Mouse (Mus musculus) layer of hippocampus, postnatal 36 days (tissue): ENCODE measurements at regions not wholly inside any gene's neighbourhood (a gene's known extent, or its start where the extent isn't known, plus 50 kb on each side); places are given as distances from the start of the nearest gene placed in this dataset.

Source experiments
- DNase-seq, 2 experiments: peaks; one replicate each; pipeline ENCODE4 v3.0.0; 2022

- DNase-seq, result no peak
Observed at GRCm38 (mm10) chr4:84035347-84035746, 510.0 kb downstream of the Ccdc171 start.

DNA sequence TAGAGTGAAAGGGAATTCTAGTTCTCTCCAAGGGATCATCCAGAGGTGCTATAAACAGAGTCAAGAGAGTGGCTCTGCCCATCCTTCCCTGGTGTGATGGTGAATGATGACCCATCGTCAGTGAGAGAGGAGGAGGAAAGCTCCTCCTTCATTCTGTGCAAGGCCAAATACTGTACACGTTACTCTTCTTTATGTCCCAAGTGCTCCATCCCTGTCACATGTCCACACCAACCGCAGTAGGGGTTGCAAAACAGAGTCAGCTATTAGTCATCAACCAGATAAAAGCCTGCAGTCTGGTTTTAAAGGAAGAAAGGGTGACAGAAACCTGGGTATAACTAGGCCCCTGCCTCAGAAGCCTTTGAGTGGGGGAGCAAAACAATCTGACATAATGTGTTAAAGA lies 512.2 kb downstream of the Ccdc171 start:
- DNase-seq, result no peak

- DNase-seq, result no peak
Observed at GRCm38 (mm10) chr4:84050243-84050642, 524.9 kb downstream of the Ccdc171 start.

- DNase-seq, result no peak
Observed at GRCm38 (mm10) chr4:84056863-84057502, 531.6 kb downstream of the Ccdc171 start.

GRCm38 (mm10) chr4:84060187-84060586 lies 534.8 kb downstream of the Ccdc171 start:
- no peak for DNase-seq

- no peak for DNase-seq
Observed at GRCm38 (mm10) chr4:84063755-84064154, 538.4 kb downstream of the Ccdc171 start.

DNA sequence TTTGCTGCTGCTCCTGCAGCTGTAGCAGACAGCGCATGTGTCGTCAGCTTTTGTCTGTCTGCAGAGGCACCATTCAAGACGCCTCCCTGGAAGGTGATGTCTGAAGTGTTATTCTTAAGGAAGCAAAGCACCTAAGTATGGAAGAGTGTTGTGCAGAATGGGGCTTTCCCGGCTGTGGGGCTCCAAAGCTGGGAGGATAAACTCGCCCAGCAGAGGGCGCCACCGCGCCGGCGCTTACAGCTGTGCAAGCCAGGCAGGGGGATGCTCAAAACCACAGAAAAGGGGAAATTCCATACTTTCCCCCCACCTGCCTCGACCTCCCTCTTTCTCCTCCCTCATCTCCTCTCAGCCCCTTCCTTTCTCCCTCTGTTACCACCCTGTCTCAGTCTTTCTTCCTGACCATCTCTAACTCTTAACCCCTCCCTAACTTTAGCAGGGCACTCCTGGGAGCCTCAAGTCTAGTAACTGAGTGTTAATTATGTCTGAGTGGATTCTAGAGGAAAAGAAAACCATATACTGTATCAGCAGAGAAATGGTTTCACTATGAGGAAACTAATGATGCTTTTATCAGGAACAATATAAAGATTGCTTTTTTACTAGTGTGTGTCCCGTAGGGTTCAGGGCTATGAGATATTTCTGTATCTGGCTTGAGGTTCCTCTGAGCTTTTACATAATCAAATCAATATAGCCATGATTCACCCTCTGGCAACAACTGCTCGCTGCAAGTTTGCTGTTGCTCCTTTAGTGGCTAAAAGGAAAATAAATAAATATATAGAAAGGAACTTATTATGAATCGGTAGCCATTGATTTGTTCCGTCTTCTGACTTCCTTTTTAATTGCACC lies 539.5 kb downstream of the Ccdc171 start:
- DNase-seq, result peak; percentile 62 to 72

DNA sequence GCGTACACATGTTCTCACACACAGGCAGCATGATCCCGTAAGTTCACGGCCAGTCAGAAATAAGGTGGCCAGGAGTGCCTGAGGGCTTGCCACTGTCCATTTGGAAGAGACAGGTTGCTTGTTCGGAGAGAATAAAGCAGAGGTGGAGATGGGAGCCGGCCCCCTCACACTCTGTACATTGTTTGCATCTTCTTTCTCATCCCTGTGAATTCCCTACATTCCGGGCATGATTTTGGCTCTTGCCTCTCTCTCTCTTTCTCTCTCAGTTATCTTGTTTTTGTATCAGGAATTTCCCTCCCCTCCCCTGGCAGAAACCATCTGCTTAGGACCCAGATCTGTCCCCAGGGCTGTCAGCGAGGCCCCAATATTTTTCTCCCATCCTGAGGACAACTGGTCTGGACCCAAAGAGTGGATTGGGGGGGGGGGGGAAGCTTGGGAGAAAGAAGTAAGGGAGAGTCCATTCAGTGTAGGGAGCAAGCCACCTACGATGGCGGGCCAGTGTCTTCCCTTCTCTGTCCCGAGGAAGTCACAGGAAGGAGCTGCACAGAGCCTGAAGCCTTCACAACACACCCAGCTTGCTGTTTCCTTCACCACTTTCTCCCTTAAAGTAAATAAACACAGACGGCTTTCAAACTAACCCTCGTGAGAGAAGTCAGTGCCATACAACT lies 540.2 kb downstream of the Ccdc171 start:
- no peak for DNase-seq

- DNase-seq, result no peak
Observed at GRCm38 (mm10) chr4:84067931-84068575, 542.7 kb downstream of the Ccdc171 start.

DNA sequence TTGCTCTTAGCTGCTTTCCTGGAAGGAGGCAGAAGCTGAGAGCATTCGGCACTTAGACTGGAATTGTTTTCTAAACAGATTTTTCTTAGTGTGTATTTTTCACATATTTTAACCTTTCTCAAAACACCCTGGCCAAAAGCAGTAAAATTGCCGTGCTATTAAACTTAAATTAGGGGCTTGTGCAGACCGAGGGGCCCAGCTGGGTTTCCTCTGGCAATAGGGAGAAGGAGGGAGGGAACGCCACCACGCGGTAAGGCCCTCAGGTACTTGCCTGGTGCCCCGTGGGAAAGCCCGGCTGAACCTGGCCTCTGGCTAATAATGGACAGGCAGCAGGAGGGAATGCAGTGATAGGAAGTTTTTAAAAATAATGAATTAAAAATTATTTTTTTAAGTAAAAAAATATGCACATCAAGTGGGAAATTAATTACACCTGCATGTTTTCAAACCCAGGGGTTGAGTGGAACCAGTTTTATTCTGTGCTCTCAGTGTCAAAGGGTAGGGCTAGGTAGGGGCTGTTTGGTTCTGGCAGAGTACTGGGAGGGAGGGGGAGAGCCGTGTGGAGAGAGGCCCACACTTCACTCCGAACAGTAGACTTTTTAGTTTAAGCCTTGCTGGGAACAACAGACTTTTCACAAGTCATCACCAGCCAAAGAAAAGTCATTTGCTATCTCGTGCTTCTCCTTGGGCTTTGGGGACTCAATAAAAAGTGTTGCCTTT lies 543.8 kb downstream of the Ccdc171 start:
- no peak for DNase-seq

GRCm38 (mm10) chr4:84069681-84070080 lies 544.3 kb downstream of the Ccdc171 start:
- no peak for DNase-seq

DNA sequence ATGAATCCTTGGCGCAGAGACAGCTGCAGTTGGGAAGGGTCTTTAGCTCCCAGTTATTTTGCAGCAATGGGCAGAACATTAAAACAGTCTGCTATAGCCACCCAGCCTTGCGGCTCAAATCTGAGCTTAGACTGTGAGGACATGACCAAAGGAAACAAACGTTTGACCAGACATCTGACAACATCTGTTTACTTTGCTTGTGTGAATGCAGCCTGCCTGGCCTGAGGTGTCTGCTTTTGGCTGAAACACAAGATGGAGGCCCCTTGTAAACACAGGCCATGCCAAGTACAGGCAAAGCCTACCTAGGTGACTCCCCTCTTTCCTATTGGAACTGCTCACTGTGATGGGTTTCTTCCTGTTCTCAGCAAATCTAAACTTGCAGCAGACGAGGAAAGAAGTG lies 544.7 kb downstream of the Ccdc171 start:
- no peak for DNase-seq

GRCm38 (mm10) chr4:84072096-84072495 lies 546.8 kb downstream of the Ccdc171 start:
- no peak for DNase-seq

- no peak for DNase-seq
Observed at GRCm38 (mm10) chr4:84076526-84076925, 551.2 kb downstream of the Ccdc171 start.

DNA sequence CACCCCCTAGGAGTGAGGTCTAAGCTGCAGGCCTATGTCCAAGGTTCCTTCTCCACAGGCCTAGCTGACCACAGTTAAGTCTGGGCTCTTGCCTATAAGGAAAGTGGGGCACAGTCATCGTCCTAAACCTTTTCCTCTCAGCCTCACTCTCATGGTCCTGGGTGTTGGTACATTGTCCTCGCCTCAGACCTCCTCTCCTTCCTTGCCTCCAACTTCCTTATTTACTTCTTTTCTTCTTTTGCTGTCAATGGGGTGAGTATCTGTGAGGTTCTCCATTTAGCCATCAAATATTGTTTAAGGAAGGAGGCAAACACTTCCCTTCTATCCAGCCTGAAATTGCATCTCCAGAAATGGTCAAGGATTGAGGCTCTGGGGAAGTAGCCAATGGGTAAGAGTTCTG lies 554.2 kb downstream of the Ccdc171 start:
- DNase-seq, result no peak

- no peak for DNase-seq
Observed at GRCm38 (mm10) chr4:84081518-84081917, 556.2 kb downstream of the Ccdc171 start.

DNA sequence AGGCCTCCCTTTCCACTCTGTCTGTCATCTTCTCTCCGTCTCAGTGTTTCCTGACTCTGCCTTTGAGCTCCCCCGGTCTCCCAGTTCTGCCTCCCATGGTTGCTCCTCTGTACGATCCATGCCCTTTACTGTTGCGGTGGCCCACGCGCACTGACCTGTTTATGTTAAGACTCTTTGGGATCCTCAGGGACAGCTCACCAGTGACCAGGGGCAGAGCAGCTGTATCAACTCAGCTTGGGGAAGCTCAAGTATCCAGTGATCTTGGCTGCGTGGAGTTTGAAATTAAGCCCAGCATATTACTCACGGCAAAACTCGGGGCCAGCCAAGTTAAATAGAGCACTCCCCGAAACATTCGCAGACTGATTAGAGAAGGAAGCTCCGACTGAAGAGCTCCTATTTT lies 562.8 kb downstream of the Ccdc171 start:
- DNase-seq, result no peak

DNA sequence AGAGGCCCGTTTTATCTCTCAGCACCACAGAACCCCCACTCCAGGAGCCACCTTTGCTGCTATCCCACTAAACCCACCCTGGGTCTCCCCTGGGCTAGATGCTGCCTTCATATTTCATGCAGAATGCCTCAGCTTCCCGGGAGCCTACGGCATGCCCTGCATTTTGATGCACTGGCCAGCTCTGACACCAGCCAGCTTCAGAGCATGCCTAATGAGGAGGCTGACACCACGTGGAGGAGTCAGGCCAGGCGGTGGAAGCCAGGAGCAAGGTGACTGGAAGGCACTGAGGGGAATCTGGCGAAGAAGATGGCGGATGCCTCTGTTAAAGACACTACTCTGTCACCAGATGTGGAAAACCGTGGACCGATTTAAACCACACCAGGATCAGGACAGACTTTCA lies 567.2 kb downstream of the Ccdc171 start:
- DNase-seq, result no peak

DNA sequence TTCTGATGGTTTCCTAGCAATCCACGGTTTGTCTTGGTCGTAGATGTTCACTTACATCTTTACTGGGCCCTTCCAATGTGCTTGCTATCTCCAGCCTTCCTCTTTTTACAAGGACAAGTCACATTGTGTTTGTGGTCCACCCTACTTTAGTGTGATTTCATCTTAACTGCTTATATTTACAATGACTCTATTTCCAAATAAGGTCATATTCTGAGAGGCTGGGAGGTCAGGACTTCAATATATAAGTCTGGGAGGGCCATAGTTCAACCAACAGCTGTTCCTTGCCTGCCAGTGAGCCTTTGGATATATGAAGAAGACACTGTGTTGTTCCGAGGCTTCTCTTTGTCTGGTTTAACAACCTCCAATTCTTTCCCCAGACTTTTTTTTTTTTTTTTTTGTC lies 569.9 kb downstream of the Ccdc171 start:
- DNase-seq, result no peak

DNA sequence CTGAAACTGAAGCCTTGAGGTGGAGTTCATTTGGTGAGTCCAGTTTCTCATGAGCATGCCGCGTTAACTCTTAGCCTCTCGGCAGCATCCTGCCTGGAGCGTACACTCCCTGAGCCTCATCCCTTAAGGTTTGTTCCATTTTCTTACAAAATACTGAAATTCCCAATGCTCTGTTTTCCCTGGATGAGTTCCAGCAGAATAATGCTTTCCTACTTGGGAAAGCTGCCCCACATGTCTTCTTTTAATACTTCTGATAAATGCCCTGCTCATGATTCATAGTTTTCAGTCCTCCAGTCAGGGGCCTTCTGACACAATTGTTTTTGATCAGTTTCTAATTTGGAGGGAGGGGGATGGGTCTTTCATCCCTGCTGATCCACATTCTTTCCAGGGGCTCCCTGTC lies 570.7 kb downstream of the Ccdc171 start:
- no peak for DNase-seq

DNA sequence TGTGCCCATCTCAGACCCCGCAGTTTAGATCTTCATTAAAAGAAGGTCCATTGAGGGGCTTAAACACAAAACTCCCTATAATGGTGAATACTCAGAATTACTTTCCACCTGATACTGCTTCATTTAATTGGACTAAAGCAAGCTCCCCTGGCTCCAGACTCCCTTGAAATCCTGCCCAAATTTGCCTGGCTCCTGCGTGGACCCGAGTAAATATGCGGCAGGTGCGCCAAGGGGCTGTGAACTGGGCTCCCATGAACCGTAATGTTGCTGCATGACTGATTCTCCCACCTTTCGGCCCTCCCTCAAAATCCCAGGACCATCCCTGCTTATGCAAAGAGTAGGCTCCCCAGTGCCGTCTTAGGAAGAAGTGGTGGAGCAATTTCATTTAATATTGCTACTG lies 573.7 kb downstream of the Ccdc171 start:
- DNase-seq, result no peak

DNA sequence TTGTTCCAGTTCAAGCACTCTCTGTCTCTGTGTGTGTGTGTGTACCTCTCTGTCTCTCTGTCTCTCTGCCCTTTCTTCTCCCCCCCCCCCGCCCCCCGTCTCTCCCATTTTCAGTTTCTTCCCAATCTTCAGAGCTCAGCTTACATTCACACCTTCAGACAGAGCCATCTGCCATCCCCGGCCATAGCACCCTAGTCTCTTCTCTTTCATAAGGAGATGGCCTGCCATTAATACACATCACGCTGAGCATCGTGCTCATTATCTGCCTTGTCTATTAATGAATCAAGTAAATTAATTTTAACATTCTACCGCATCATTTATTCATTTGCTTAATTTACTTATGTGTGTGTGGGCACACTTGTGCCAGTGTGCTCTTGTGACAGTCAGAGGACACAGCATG lies 573.2 kb downstream of the Bnc2 start:
- DNase-seq, result no peak
